Mouse (Mus musculus) cerebellum, adult 9-11 months (tissue): ENCODE measurements around the gene Eif3d.

Source experiments
- DNase-seq: peaks from one replicate; pipeline ENCODE4 v3.0.0; 2022

Eif3d gene

DNA sequence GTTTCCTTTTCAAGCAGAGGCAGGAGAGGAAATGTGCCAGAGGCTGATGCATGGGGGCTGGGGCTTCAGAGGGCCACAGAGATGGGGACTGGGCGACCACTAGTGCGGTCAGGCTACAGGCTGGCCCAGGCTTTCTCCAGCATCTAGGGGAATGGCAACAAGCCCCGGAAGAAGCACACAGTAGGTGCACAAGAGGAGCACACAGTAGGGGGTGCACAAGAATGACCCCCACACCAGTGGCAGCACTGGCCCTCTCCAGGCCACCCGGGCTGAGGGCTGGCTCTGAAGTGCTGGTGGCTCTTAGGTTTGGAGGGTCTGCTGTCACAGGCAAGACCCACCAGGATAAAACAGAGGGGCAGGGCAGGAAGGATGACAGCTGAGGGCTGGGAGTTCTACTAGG lies 55.3 kb downstream of the Eif3d start:
- no peak for DNase-seq

DNA sequence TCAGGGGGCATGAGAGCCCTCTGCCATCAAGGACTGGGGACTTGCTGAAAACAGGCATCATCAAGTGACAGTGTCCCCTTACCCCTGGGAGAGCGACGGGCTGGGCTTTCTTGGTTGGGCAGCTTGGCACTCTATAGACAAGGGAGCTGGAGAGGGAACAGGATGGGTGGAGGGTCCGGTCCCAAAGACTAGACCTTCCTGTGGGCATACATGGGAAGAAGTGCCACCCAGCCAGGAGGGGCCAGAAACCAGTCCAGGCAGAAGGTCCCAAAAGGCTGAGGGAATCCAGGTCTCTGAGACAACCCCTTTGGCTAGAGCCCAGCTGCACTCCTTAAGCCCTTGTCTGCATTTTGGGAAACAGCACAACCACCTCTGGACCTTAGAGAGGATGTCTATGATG lies 56.1 kb downstream of the Eif3d start:
- no peak for DNase-seq

DNA sequence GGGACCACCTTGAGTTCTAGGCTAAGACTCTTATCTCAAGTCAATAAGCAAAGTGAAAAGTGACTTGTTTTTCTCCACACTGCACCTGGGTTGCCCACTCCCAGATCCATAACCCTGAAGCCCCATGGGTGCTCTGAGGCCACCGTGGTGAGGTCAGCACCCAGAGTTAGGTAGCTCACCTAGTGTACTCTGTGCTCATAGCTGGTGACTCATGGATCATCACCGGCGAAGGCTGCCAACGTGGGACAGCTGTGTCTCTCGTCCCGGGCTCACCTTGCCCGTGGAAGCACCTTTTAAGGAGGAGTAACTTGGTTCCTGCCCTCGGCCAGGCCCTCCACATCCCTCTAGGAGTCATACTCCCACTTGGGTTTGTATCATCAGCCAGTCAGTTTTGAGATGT lies 57.6 kb downstream of the Eif3d start:
- no peak for DNase-seq

DNA sequence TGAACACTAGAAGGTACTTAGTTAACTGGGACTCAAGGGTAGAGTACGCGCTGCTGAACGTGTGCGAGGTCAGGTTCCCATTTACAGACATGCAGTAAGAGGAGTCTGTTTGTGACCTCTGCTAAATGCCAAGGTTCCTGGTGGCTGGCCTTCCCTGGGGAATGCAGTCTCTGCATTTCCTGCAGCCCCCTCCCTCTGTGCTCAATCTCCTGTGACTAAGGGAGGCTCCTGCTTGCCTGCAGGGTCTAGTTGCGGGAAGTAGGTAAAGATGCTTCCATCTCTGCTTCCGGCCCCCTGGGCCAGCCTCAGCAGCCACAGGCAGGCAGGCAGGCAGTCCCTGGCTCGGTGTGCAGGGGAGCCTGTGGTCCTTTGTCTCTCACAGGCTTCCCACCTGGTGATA lies 58.0 kb downstream of the Eif3d start:
- no peak for DNase-seq

DNA sequence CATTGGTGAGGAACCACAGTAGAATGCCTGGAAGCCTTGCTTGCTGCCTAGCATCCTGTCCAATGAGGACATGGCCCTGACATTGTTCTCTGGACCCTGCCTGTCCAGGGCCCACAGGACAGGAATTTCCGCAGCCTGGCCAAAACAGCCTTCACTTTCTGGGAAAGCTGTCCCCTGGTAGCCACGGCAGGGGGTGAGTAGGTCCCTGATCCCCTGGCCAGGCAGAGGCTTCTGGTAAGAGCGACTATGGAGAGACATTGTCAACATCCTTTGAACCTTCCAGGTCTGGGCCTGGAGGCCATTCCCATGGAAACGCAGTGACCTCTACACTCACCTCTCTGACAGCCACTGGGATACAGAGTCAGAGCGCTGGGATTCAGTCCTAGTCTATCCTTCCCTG lies 58.6 kb downstream of the Eif3d start:
- no peak for DNase-seq

DNA sequence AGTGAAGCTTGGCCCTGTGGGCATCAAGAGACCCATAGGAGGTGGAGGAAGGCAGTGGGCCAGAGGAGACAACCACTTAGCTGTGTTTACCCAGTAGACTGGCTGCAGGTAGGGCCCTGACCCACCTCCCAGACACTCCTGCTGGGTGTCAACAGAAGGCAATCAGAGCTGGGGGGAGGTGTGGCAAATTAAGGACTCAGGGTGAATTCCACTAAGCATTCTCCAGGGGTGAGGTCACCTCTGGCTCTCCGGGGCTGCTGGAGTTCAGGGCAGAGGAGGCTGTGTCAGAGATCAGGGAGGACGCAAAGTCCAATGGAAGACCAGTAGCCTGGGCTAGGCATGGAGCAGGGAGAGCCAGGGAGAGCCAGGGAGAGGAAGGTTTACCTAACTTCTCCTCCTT lies 59.5 kb downstream of the Eif3d start:
- no peak for DNase-seq
